Comparison of ENCODE assay signal across 9 mouse cellular contexts in the genomic region with DNA sequence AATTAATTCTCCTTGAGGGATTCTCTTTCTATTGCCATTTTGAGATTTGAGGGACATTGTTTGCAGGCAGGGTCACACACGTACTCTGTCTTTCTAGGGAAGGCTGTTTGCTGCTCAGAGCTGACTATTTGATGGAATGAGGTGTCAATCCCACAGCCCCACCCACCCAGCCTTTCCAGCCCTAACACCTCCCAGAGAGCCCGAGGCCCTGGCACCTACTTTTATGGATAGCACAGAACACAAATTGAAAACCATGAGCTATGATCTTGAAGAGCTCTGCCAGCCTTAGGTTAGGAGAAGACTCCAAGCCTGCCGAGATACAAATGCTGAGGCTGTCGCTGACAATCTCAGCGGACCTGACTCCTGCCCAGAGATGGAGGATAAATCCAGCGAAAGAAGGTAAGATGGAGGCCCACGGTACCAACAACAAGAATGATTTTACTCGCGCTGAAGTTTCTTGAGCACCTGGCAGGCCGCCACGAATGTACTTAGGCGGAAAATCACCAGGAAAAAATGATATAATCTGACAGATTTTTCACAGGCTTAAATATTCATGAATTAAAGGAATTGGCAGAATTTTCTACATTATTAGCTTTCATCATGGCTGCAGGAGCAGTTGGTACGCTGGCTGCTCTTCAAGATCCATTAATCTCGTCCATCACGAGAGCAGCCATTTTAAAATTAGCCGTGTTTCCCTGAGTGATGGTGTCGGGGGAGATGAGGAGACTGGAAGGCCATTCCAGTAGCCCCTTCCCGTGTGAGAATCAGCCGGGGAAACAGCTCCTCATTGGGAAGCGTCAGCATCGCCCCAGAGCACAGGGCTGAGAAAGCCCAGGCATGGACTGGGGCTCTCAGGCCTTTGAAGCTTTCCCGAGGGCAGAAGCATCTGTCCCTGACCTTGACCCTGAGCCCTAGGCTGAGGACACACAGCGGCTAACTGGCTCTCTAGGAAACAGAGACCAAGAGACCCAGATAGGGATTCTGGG.
DNase-seq lines count a peak whose midpoint lies in the region; ATAC-seq and TF ChIP-seq lines count a peak whose summit lies in the region.
"Had no signal": no experiment of that assay in that cellular context is flagged by ENCODE, and none has a peak within 500 bp of the region (broad histone marks: within the 10 kb centered on the region; RNA-seq: fewer than 3 reads in every experiment).

No protein-coding gene starts in this region.

- intact Hi-C loops in heart, adult 2 months (cut with DNase I), result loop anchor here (1.0 to 5.0 kb wide), 2 partner anchors 183 to 315 kb away; no protein-coding TSS in a partner anchor
- intact Hi-C loops in heart, postnatal 14 days (cut with DNase I), result no loop called here

- H3K4me2 ChIP-seq in lung, embryonic 16.5 days (ENCODE audit: low read depth, low read length), result 0 out of 2 replicates have a peak overlapping the region, but pooled peaks have one; percentile 15
- H3K4me2 ChIP-seq in intestine, postnatal 0 days (replicated peaks; ENCODE audit: low read depth), result peak overlapping the region; percentile 9; the same call in 1 of the 2 replicates
- H3K4me2 ChIP-seq in neural tube, embryonic 15.5 days, result no peak overlapping the region

- H3K4me1 ChIP-seq in heart, adult 2 months (ENCODE audit: control insufficient read depth, insufficient read depth, low read length), result peaks cover 4% of the 10 kb centered on the region
- H3K4me1 ChIP-seq in lung, embryonic 16.5 days (replicated peaks; ENCODE audit: control insufficient read depth, insufficient read depth, low read length), result peaks cover 20% of the 10 kb centered on the region
- peaks cover 7% of the 10 kb centered on the region; the same call in 1 of the 2 replicates for H3K4me1 ChIP-seq in intestine, postnatal 0 days (replicated peaks; ENCODE audit: control insufficient read depth, insufficient read depth, low read length)
- H3K4me1 ChIP-seq in neural tube, embryonic 15.5 days, result peaks cover 33% of the 10 kb centered on the region

- no peaks in the 10 kb centered on the region for H3K27me3 ChIP-seq in heart, adult 2 months (ENCODE audit: control insufficient read depth, insufficient read depth, low read length)
- H3K27me3 ChIP-seq in lung, embryonic 16.5 days (ENCODE audit: control insufficient read depth, insufficient read depth, low read depth, low read length), result peaks cover 3% of the 10 kb centered on the region
- H3K27me3 ChIP-seq in intestine, postnatal 0 days (replicated peaks; ENCODE audit: control insufficient read depth, insufficient read depth, low read length), result 0 out of 2 replicates have a peak, but pooled peaks cover 2% of the 10 kb centered on the region
- peaks cover 12% of the 10 kb centered on the region; the same call in 1 of the 2 replicates for H3K27me3 ChIP-seq in neural tube, embryonic 15.5 days (replicated peaks)

- TF ChIP-seq POLR2A in heart, adult 2 months (IDR thresholded peaks at IDR 0.05; ENCODE audit: insufficient read depth, low read depth, low read length), result no peak

- TF ChIP-seq CTCF in heart, adult 2 months (IDR thresholded peaks at IDR 0.05), result no peak
- no peak for TF ChIP-seq CTCF in intestine, postnatal 0 days (IDR thresholded peaks at IDR 0.05; ENCODE audit: low read depth)

- H3K27ac ChIP-seq in heart, adult 2 months, result peak overlapping the region; percentile 12
- H3K27ac ChIP-seq in lung, embryonic 16.5 days (ENCODE audit: low read length), result peak overlapping the region; percentile 77
- H3K27ac ChIP-seq in intestine, postnatal 0 days (ENCODE audit: low read depth, low read length), result no peak overlapping the region
- H3K27ac ChIP-seq in neural tube, embryonic 15.5 days (replicated peaks), result 0 out of 2 replicates have a peak overlapping the region, but pooled peaks have one; percentile 19

- WGBS in heart, adult 2 months, result 80% methylated on average over 23 of the region's 23 CpGs
- WGBS in lung, embryonic 16.5 days, result 44% methylated on average over 23 of the region's 23 CpGs
- 66% methylated on average over 23 of the region's 23 CpGs for WGBS in intestine, postnatal 0 days
- 54% methylated on average over 23 of the region's 23 CpGs for WGBS in neural tube, embryonic 15.5 days

- no peak for DNase-seq in heart, adult 2 months
- DNase-seq in heart, postnatal 14 days, result no peak
- DNase-seq in lung, postnatal 14 days, result no peak
- DNase-seq in cerebellum, adult 8-10 months, result no peak
- DNase-seq in yolk sac, embryonic 10.5 days (ENCODE audit: low spot score), result no peak
- DNase-seq: retina, postnatal 1 day had no signal

- no peak for TF ChIP-seq EP300 in heart, adult 2 months (IDR thresholded peaks at IDR 0.05; ENCODE audit: insufficient read depth, low read depth, low read length)

- H3K36me3 ChIP-seq in heart, adult 2 months (ENCODE audit: control insufficient read depth, insufficient read depth, low read length), result no peaks in the 10 kb centered on the region
- no peaks in the 10 kb centered on the region for H3K36me3 ChIP-seq in lung, embryonic 16.5 days (ENCODE audit: control insufficient read depth, insufficient read depth, low read length)
- H3K36me3 ChIP-seq in intestine, postnatal 0 days (ENCODE audit: control insufficient read depth, insufficient read depth), result no peaks in the 10 kb centered on the region
- no peaks in the 10 kb centered on the region for H3K36me3 ChIP-seq in neural tube, embryonic 15.5 days

- H3K9me3 ChIP-seq in lung, embryonic 16.5 days (ENCODE audit: control insufficient read depth, low read length), result no peaks in the 10 kb centered on the region
- H3K9me3 ChIP-seq in intestine, postnatal 0 days (ENCODE audit: control insufficient read depth), result no peaks in the 10 kb centered on the region
- H3K9me3 ChIP-seq in neural tube, embryonic 15.5 days (replicated peaks), result no peaks in the 10 kb centered on the region

- H3K9ac ChIP-seq in heart, adult 2 months (ENCODE audit: low read depth, low read length), result no peak overlapping the region
- no peak overlapping the region; the same call in 1 of the 2 replicates for H3K9ac ChIP-seq in lung, embryonic 16.5 days (ENCODE audit: low read length)
- no peak overlapping the region for H3K9ac ChIP-seq in intestine, postnatal 0 days (ENCODE audit: low read depth, low read length)
- no peak overlapping the region for H3K9ac ChIP-seq in neural tube, embryonic 15.5 days (replicated peaks)

- peak; percentile 29; the same call in 1 of the 2 replicates for ATAC-seq in lung, embryonic 16.5 days (ENCODE audit: low read depth)
- no peak for ATAC-seq in intestine, postnatal 0 days
- ATAC-seq in neural tube, embryonic 15.5 days (ENCODE audit: low FRiP score), result no peak

- no peaks in the 10 kb centered on the region for H3K79me2 ChIP-seq in heart, adult 2 months (replicated peaks; ENCODE audit: control insufficient read depth, insufficient read depth, low read length)

- no peak overlapping the region for H3K4me3 ChIP-seq in heart, adult 2 months
- H3K4me3 ChIP-seq in lung, embryonic 16.5 days (ENCODE audit: low read length), result no peak overlapping the region
- no peak overlapping the region for H3K4me3 ChIP-seq in intestine, postnatal 0 days (ENCODE audit: low read depth, low read length)
- no peak overlapping the region for H3K4me3 ChIP-seq in neural tube, embryonic 15.5 days (replicated peaks)
